Mouse (Mus musculus): Measurements from ENCODE around the gene 1700008O03Rik. TPM values are rescaled to one million over a fixed set of nuclear protein-coding genes. Genes with fewer than 3 reads are reported as not detected.

Gene 1700008O03Rik
- polyA plus RNA-seq, 1 experiment from 2014 or later, result 1.1 TPM

DNA sequence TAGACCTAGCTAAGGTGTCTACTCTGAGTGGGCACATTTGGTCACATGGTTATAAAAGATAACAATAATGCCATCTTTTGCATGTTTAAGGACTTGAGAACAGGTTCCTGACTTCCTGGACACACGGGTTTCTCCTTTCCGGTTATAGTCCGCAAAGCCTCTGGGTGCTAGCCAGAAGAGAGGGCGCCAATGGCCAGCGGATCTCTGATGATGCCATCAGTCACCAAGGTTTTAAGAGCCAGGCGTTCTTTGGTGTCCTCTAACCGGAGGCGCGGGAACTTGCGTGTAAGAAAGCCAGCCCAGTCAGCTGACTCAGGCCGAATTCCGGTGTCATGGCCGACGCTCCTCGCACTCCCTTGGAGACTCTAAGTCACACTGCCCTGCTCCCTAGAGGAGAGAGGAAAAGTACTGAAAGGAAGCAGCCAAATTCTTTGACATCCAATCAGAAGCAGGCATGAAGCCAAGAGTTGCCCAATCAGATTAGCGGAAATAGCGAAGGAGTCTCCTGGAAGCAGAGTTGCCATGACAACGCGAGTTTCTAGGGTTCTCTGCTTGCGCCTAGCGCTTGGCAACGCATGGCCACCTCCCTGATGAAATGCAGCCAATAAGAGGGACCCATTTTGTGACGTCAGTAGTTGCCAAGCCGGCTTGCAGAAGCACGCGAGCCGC is 19.9 kb upstream of the 1700008O03Rik start:
- peaks cover 20% of the 10 kb centered on the region for H3K27me3 ChIP-seq
- H3K27ac ChIP-seq, result peak overlapping the region; percentile 74
- H3K9ac ChIP-seq, result no peak overlapping the region

DNA sequence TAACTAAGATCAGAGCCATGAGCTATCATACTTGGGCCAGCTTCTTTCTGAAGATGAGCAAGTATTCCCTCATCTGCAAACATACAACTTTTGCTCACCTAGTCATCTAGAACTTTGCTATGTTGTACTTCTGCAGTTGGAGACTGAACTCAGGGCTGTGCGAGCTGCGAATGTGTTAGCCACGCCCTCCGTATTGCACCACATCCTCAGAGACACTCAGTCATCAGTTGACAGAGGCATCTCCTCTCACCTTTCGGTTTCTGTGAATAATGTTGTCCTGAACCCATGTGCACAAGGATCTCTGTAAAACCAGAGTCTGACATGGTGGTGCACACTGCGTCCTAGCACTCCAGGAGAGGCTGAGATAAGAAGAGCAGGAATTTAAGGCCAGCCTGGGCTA is 16.1 kb upstream of the 1700008O03Rik start:
- Histone ChIP-seq H3K9me3 (replicated peaks) (no peaks in the 10 kb centered on the region), H3K4me1 (peaks cover 3% of the 10 kb centered on the region; the same call in 1 of the 2 replicates), H3K36me3 (no peaks in the 10 kb centered on the region), H3K4me2 (no peak overlapping the region), H3K27ac (no peak overlapping the region), H3K9ac (no peak overlapping the region), H3K4me3 (replicated peaks) (no peak overlapping the region), H3K27me3 (peaks cover 21% of the 10 kb centered on the region)
- WGBS, result 81% methylated on average over 6 of the region's 6 CpGs
- no peak for ATAC-seq (replicated peaks; ENCODE audit: low FRiP score)

More for the DNA sequence above, 19.9 kb upstream of the 1700008O03Rik start:
- H3K4me2 ChIP-seq, result peak overlapping the region; percentile 64
- peaks cover 3% of the 10 kb centered on the region; the same call in 1 of the 2 replicates for H3K4me1 ChIP-seq
- ATAC-seq (replicated peaks; ENCODE audit: low FRiP score), result peak; percentile 96
- H3K36me3 ChIP-seq, result no peaks in the 10 kb centered on the region
- peak overlapping the region; percentile 42 for H3K4me3 ChIP-seq (replicated peaks)
- no peaks in the 10 kb centered on the region for H3K9me3 ChIP-seq (replicated peaks)
- 2% methylated on average over 27 of the region's 27 CpGs for WGBS

DNA sequence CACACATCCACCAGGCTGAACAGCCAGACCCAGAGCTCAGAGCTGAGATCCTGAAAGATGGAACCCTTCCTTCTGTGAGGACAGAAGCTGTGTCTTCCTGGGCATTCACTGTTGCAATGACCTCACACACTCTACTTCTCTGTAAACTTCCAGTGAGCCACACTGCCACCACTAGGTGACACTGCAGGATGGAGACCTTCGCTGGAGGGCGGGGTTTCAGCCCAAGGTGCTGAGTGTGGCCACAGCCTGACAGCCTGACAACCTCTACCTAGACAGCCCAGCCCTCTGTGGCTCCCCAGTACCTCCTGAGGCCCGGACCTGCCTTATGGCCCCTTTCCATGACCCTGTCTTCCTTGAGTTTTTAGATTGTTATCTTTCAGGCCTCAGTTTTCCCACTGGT is 12.9 kb upstream of the 1700008O03Rik start:
- peak; percentile 79 for ATAC-seq (replicated peaks; ENCODE audit: low FRiP score)
- no peak overlapping the region for H3K4me2 ChIP-seq
- no peak overlapping the region for H3K9ac ChIP-seq
- WGBS, result 10% methylated on average over 3 of the region's 3 CpGs
- H3K4me3 ChIP-seq (replicated peaks), result no peak overlapping the region
- H3K27me3 ChIP-seq, result peaks cover 14% of the 10 kb centered on the region
- no peaks in the 10 kb centered on the region for H3K9me3 ChIP-seq (replicated peaks)
- H3K4me1 ChIP-seq, result no peaks in the 10 kb centered on the region
- H3K27ac ChIP-seq, result no peak overlapping the region
- no peaks in the 10 kb centered on the region for H3K36me3 ChIP-seq

DNA sequence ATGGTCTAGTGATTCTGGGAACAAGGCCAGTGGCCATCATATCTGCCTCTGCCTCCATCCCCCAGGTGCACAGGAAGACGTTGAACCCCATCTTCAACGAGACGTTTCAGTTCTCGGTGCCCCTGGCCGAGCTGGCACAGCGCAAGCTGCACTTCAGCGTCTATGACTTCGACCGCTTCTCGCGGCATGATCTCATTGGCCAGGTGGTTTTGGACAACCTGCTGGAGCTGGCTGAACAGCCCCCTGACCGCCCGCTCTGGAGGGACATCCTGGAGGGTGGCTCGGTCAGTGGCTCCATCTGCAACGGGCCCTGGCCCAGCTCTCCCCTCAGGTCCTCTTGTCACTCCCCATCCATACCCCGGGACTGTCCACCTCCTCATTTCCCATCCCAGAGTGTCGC is 7.7 kb upstream of the 1700008O03Rik start:
- WGBS, result 89% methylated on average over 17 of the region's 17 CpGs
- Histone ChIP-seq H3K27ac (no peak overlapping the region), H3K4me1 (no peaks in the 10 kb centered on the region), H3K4me2 (no peak overlapping the region), H3K27me3 (no peaks in the 10 kb centered on the region), H3K4me3 (replicated peaks) (no peak overlapping the region), H3K9ac (no peak overlapping the region), H3K36me3 (no peaks in the 10 kb centered on the region), H3K9me3 (replicated peaks) (no peaks in the 10 kb centered on the region)
- no peak for ATAC-seq (replicated peaks; ENCODE audit: low FRiP score)

DNA sequence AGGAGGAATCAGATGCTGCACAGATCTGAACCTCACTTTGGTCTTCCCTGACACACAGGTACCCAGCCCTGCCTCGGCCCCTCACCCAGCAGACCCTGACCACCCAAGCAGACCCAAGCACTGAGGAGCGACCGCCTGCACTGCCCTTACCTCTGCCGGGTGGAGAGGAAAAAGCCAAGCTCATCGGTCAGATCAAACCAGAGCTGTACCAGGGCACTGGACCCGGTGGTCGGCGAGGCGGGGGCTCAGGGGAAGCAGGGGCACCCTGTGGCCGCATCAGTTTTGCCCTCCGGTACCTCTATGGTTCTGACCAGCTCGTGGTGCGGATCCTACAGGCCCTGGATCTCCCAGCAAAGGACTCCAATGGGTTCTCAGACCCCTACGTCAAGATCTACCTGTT is 6.7 kb upstream of the 1700008O03Rik start:
- no peak overlapping the region for H3K27ac ChIP-seq
- no peaks in the 10 kb centered on the region for H3K9me3 ChIP-seq (replicated peaks)
- peaks cover 9% of the 10 kb centered on the region for H3K27me3 ChIP-seq
- H3K4me1 ChIP-seq, result no peaks in the 10 kb centered on the region
- no peak overlapping the region for H3K4me2 ChIP-seq
- no peak overlapping the region for H3K4me3 ChIP-seq (replicated peaks)
- H3K36me3 ChIP-seq, result no peaks in the 10 kb centered on the region
- no peak for ATAC-seq (replicated peaks; ENCODE audit: low FRiP score)
- 82% methylated on average over 14 of the region's 14 CpGs for WGBS
- H3K9ac ChIP-seq, result no peak overlapping the region

DNA sequence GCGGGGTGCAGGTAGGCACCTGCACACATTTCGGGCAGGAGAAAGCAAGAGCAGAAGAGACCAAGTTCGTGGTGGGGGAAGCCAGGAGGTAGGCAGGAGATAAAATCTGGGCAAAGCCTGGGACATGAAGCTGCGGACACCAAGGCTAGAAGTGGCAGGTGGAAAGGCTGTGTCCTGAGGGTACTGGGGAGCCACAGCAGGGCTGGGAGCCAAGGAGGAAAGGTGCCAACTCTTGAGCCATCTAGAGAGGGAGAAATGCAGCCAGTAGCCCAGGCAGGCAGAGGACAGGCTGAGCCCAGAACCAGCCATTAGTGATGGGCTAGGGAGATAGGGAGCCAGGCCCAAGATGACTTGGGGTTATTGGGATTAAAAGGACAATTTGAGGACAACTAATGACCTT is 6.2 kb upstream of the 1700008O03Rik start:
- Histone ChIP-seq H3K4me2 (no peak overlapping the region), H3K4me3 (replicated peaks) (no peak overlapping the region), H3K27me3 (peaks cover 14% of the 10 kb centered on the region), H3K9ac (no peak overlapping the region), H3K4me1 (no peaks in the 10 kb centered on the region), H3K36me3 (no peaks in the 10 kb centered on the region), H3K9me3 (replicated peaks) (no peaks in the 10 kb centered on the region), H3K27ac (no peak overlapping the region)
- 81% methylated on average over 4 of the region's 4 CpGs for WGBS
- no peak for ATAC-seq (replicated peaks; ENCODE audit: low FRiP score)

DNA sequence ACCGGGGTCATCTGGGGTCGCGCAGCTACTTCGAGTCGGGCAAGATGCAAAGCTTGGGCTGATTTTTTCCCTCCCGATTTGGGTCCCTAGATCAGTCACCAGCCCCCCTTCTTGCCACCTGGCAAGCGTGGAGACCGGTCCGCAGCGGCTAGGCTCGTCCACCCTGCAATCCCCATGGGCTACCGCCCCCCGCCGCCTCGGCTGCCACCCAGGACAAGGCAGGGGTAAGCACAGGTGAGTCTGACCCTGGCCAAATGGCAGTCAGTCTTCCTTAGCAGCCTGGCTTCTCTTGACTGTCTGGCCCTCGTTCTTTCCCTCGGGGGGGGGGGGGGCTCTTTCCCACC is 932 bp downstream of the 1700008O03Rik start:
- Histone ChIP-seq H3K27ac (no peak overlapping the region), H3K27me3 (peaks cover 53% of the 10 kb centered on the region), H3K36me3 (no peaks in the 10 kb centered on the region), H3K9me3 (replicated peaks) (no peaks in the 10 kb centered on the region), H3K4me2 (peak overlapping the region; percentile 93), H3K4me3 (replicated peaks) (peak overlapping the region; percentile 55), H3K9ac (peak overlapping the region; percentile 25; the same call in 1 of the 2 replicates), H3K4me1 (peaks cover 9% of the 10 kb centered on the region; the same call in 1 of the 2 replicates)
- WGBS, result 0% methylated on average over 17 of the region's 17 CpGs
- ATAC-seq (replicated peaks; ENCODE audit: low FRiP score), result peak; percentile 69

DNA sequence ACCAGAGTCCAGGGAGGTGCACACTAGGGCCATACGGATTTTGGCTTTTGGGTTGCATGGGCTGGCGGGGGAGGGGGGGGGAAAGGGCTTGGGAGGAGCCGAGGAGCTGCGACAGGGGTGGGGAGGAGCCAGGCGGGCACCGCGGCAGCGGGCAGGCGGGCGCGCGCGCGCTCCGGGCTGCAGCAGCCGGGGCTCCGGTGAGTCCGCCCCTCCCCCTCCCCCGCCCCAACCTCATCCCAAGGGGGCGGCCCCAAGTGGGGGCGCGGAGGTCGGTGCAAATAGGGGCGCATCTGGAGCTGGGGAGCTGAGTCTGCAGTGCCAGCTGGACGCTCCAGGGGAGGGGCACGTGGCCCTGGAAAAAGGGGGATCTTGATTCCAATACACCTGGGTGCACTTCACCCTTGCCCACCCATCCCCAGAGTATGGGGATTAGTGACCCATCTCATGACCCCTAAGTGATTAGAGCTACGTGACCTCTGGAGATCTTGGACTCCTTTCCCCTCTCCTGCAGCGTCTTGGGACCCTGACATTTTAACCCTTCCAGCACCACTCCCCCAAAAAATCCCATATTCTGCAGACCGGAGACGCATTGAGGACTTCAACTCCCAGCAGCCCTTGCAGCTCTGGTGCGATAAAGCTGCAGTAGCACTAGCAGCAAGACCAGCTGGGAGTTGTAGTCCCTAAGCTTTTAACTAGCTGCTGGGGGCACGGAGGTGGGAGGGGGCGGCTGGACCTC is 1.5 kb downstream of the 1700008O03Rik start, which contains the start of gene Syt3:
TSS of gene Syt3 (plus strand) at position 123 of the 736 bp plus-strand sequence.
- Histone ChIP-seq H3K27ac (no peak within 1 kb of the TSS), H3K27me3 (peaks cover 56% of the 10 kb centered on the region), H3K4me3 (replicated peaks) (peak within 1 kb of the TSS; percentile 55), H3K4me1 (peaks cover 9% of the 10 kb centered on the region; the same call in 1 of the 2 replicates), H3K4me2 (peak within 1 kb of the TSS; percentile 93), H3K36me3 (no peaks in the 10 kb centered on the region), H3K9ac (peak within 1 kb of the TSS; percentile 39), H3K9me3 (replicated peaks) (no peaks in the 10 kb centered on the region)
- WGBS, result 0% methylated on average over 20 of the region's 33 CpGs
- ATAC-seq (replicated peaks; ENCODE audit: low FRiP score), result peak; percentile 85

DNA sequence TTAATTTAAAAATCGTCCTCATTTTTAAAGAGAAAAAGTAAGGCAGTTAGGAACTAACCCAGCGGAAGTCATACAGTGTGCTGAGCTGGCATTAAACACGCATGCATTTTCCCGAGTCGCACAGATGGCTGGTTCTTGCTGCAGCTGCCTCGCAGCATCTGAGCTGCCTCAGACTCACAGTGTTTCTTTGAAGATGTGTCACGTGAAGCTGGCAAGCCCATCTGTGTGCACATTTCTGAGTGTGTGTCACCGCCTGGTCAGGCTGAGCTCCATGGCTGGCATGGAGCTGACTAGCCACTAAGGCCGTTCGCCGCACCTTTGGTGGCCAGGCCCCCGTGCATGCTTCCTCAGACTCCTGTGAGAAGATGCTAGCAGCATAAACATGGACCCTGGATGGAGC is 3.1 kb downstream of the 1700008O03Rik start:
- Histone ChIP-seq H3K27ac (no peak overlapping the region), H3K4me1 (peaks cover 12% of the 10 kb centered on the region; the same call in 1 of the 2 replicates), H3K36me3 (no peaks in the 10 kb centered on the region), H3K4me3 (replicated peaks) (no peak overlapping the region), H3K27me3 (peaks cover 50% of the 10 kb centered on the region), H3K4me2 (no peak overlapping the region), H3K9me3 (replicated peaks) (no peaks in the 10 kb centered on the region), H3K9ac (no peak overlapping the region)
- 77% methylated on average over 12 of the region's 12 CpGs for WGBS
- no peak for ATAC-seq (replicated peaks; ENCODE audit: low FRiP score)

DNA sequence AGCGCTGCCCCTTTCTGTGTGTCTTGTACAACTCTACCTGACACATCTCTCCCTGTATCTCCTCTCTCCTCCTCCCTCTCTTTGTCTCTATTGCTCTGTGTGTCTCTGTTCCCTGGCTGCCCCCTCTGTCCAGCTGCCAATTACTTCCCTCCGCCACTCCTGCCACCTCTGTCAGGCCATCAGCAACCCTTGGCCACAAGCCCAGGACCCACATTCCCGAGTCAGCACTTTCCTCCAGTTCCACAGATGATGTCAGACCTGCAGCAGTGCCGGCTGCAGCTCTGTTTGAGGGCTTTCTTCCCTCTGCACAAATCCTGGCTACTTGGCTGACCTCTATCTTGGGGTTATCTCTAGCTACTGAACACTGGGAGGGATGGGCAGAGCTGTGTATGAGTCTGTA is 7.3 kb downstream of the 1700008O03Rik start:
- WGBS, result 44% methylated on average over 4 of the region's 4 CpGs
- peaks cover 16% of the 10 kb centered on the region for H3K27me3 ChIP-seq

DNA sequence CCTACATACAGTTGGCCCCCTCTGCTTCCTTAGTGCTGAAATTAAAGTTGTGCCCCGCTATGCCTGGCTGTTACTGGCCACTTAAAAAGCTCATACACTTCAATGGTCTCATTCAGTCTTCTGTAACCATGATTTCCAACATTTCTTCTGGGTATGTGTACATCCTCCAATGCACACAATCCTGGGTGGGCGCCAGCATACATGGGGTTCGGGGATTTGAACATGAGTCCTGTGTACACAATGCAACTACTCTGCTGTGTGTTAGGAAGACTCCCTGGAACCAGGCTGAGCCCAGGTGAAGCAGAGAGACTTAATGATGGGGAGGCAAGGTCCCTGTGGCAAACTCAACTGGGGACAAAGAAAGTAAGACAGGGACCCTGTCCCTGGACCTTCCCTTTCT is 9.8 kb downstream of the 1700008O03Rik start:
- H3K36me3 ChIP-seq, result no peaks in the 10 kb centered on the region
- H3K4me3 ChIP-seq (replicated peaks), result no peak overlapping the region
- 70% methylated on average over 3 of the region's 3 CpGs for WGBS
- no peak overlapping the region for H3K27ac ChIP-seq
- no peak for ATAC-seq (replicated peaks; ENCODE audit: low FRiP score)
- H3K4me1 ChIP-seq, result peaks cover 19% of the 10 kb centered on the region
- H3K9me3 ChIP-seq (replicated peaks), result no peaks in the 10 kb centered on the region
- peaks cover 4% of the 10 kb centered on the region for H3K27me3 ChIP-seq
- H3K4me2 ChIP-seq, result 0 out of 2 replicates have a peak overlapping the region, but pooled peaks have one; percentile 85
- no peak overlapping the region for H3K9ac ChIP-seq

More for the DNA sequence above, 7.3 kb downstream of the 1700008O03Rik start:
- Histone ChIP-seq H3K9me3 (replicated peaks) (no peaks in the 10 kb centered on the region), H3K4me3 (replicated peaks) (no peak overlapping the region), H3K27ac (no peak overlapping the region), H3K36me3 (no peaks in the 10 kb centered on the region), H3K9ac (no peak overlapping the region), H3K4me2 (no peak overlapping the region), H3K4me1 (peaks cover 17% of the 10 kb centered on the region)
- no peak for ATAC-seq (replicated peaks; ENCODE audit: low FRiP score)

DNA sequence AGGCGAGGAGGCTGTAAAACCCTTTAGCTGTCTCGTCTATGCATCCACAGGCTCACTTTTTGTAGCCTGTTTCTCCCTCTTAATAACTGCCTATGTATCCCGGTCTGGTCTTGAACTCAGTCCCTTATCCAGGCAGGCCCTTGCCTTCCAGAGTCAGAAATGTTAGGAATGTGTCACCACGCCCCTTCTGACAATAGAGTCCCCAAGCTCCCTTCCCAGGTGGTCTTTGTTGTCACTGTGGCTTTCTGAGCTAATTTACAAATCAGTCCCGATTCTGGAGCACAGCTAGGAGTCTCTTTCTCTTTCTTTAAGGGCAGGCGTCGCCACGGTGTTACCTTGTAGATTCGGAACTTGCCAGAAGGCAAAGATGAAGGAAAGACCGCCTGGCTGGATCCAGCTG is 10.4 kb downstream of the 1700008O03Rik start:
- Histone ChIP-seq H3K9ac (peak overlapping the region; percentile 59), H3K4me2 (peak overlapping the region; percentile 85), H3K27ac (no peak overlapping the region), H3K4me1 (peaks cover 19% of the 10 kb centered on the region), H3K36me3 (no peaks in the 10 kb centered on the region), H3K9me3 (replicated peaks) (no peaks in the 10 kb centered on the region), H3K27me3 (peaks cover 4% of the 10 kb centered on the region), H3K4me3 (replicated peaks) (peak overlapping the region; percentile 66)
- no peak for ATAC-seq (replicated peaks; ENCODE audit: low FRiP score)
- WGBS, result 5% methylated on average over 10 of the region's 10 CpGs
